Mouse (Mus musculus): ENCODE measurements around the gene Mrpl53. TPM values are rescaled to one million over a fixed set of nuclear protein-coding genes. Genes with fewer than 3 reads are reported as not detected.

Gene Mrpl53
- polyA plus RNA-seq, 1 experiment: 145 TPM

- peak overlapping the region; percentile 27 for H3K4me3 ChIP-seq (ENCODE audit: insufficient read depth, poor library complexity, severe bottlenecking)
- peak overlapping the region; percentile 47 for H3ac ChIP-seq (ENCODE audit: control insufficient read depth, insufficient read length, low read depth)
- H3K36me3 ChIP-seq (ENCODE audit: control insufficient read depth, insufficient read depth): peaks cover 22% of the 10 kb centered on the region
- peaks cover 34% of the 10 kb centered on the region for H3K79me3 ChIP-seq (ENCODE audit: low read depth)
- no peak for TF ChIP-seq MYOG (IDR thresholded peaks at IDR 0.05; ENCODE audit: control insufficient read depth, extremely low read depth, insufficient read length)
- TF ChIP-seq USF1 (IDR thresholded peaks at IDR 0.05; ENCODE audit: low read depth): peak; percentile 31
- peak; percentile 51 for TF ChIP-seq MAX (IDR thresholded peaks at IDR 0.05)
- no peak for TF ChIP-seq CTCF (IDR thresholded peaks at IDR 0.05; ENCODE audit: control insufficient read depth, insufficient read depth, insufficient read length)
- peaks cover 87% of the 10 kb centered on the region for H3K79me2 ChIP-seq (ENCODE audit: control insufficient read depth, insufficient read depth)
- no peaks in the 10 kb centered on the region for H3K27me3 ChIP-seq (ENCODE audit: control insufficient read depth, insufficient read depth, insufficient read length)
These were observed 33.4 kb downstream of the Mrpl53 start for GRCm38 (mm10) chr6:83142211-83142731.

GRCm38 (mm10) chr6:83142886-83143285, 34.0 kb downstream of the Mrpl53 start:
- Histone ChIP-seq H3K27me3 (ENCODE audit: control insufficient read depth, insufficient read depth, insufficient read length) (no peaks in the 10 kb centered on the region), H3K4me3 (ENCODE audit: insufficient read depth, poor library complexity, severe bottlenecking) (no peak overlapping the region), H3ac (ENCODE audit: control insufficient read depth, insufficient read length, low read depth) (peak overlapping the region; percentile 2), H3K36me3 (ENCODE audit: control insufficient read depth, insufficient read depth) (peaks cover 28% of the 10 kb centered on the region), H3K79me3 (ENCODE audit: low read depth) (peaks cover 34% of the 10 kb centered on the region), H3K79me2 (ENCODE audit: control insufficient read depth, insufficient read depth) (peaks cover 84% of the 10 kb centered on the region)
- TF ChIP-seq MYOD1 (IDR thresholded peaks at IDR 0.05; ENCODE audit: control insufficient read depth, insufficient read length, low read depth): no peak
- no peak for TF ChIP-seq FOSL1 (IDR thresholded peaks at IDR 0.05; ENCODE audit: insufficient read depth, low read length, poor library complexity, severe bottlenecking)
- no peak for TF ChIP-seq USF1 (IDR thresholded peaks at IDR 0.05; ENCODE audit: low read depth)

DNA sequence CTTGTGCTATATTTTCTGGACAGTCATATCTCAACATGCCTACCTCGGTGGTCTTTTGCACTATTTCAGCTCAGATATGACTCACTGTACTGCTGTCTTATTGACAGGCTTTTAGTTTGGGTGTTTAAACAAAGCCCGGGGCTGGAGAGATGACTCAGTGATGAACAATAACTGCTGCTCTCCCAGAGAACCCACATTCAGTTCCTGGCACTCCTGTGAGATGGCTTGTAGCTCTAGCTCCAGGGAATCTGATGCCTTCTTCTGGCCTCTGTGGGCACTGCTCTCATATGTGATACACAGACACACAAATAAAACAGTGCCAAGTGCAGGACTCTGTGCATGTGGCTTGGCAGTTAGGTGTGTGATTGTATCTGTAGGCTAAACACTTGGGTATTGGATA, 36.4 kb downstream of the Mrpl53 start:
- H3K79me3 ChIP-seq (ENCODE audit: low read depth): peaks cover 14% of the 10 kb centered on the region
- H3K4me3 ChIP-seq (ENCODE audit: insufficient read depth, poor library complexity, severe bottlenecking): no peak overlapping the region
- peaks cover 29% of the 10 kb centered on the region for H3K36me3 ChIP-seq (ENCODE audit: control insufficient read depth, insufficient read depth)
- no peaks in the 10 kb centered on the region for H3K27me3 ChIP-seq (ENCODE audit: control insufficient read depth, insufficient read depth, insufficient read length)
- H3K79me2 ChIP-seq (ENCODE audit: control insufficient read depth, insufficient read depth): peaks cover 61% of the 10 kb centered on the region
- no peak overlapping the region for H3ac ChIP-seq (ENCODE audit: control insufficient read depth, insufficient read length, low read depth)
- TF ChIP-seq MYOD1 (IDR thresholded peaks at IDR 0.05; ENCODE audit: control insufficient read depth, insufficient read length, low read depth): no peak
- TF ChIP-seq FOSL1 (IDR thresholded peaks at IDR 0.05; ENCODE audit: insufficient read depth, low read length, poor library complexity, severe bottlenecking): peak; percentile 98
- TF ChIP-seq CTCF (IDR thresholded peaks at IDR 0.05; ENCODE audit: control insufficient read depth, insufficient read depth, insufficient read length): peak; percentile 4
- no peak for TF ChIP-seq CEBPB (IDR thresholded peaks at IDR 0.05; ENCODE audit: low read depth)
- TF ChIP-seq MYOG (IDR thresholded peaks at IDR 0.05; ENCODE audit: control insufficient read depth, extremely low read depth, insufficient read length): no peak
- TF ChIP-seq MAX (IDR thresholded peaks at IDR 0.05): peak; percentile 32
- TF ChIP-seq USF1 (IDR thresholded peaks at IDR 0.05; ENCODE audit: low read depth): no peak

GRCm38 (mm10) chr6:83145805-83146204, 37.0 kb downstream of the Mrpl53 start:
- peaks cover 29% of the 10 kb centered on the region for H3K36me3 ChIP-seq (ENCODE audit: control insufficient read depth, insufficient read depth)
- peaks cover 10% of the 10 kb centered on the region for H3K79me3 ChIP-seq (ENCODE audit: low read depth)
- H3ac ChIP-seq (ENCODE audit: control insufficient read depth, insufficient read length, low read depth): no peak overlapping the region
- peaks cover 55% of the 10 kb centered on the region for H3K79me2 ChIP-seq (ENCODE audit: control insufficient read depth, insufficient read depth)
- no peaks in the 10 kb centered on the region for H3K27me3 ChIP-seq (ENCODE audit: control insufficient read depth, insufficient read depth, insufficient read length)
- no peak overlapping the region for H3K4me3 ChIP-seq (ENCODE audit: insufficient read depth, poor library complexity, severe bottlenecking)
- no peak for TF ChIP-seq MYOD1 (IDR thresholded peaks at IDR 0.05; ENCODE audit: control insufficient read depth, insufficient read length, low read depth)
- no peak for TF ChIP-seq USF1 (IDR thresholded peaks at IDR 0.05; ENCODE audit: low read depth)
- TF ChIP-seq FOSL1 (IDR thresholded peaks at IDR 0.05; ENCODE audit: insufficient read depth, low read length, poor library complexity, severe bottlenecking): no peak
- TF ChIP-seq CEBPB (IDR thresholded peaks at IDR 0.05; ENCODE audit: low read depth): no peak
- no peak for TF ChIP-seq MYOG (IDR thresholded peaks at IDR 0.05; ENCODE audit: control insufficient read depth, extremely low read depth, insufficient read length)
- TF ChIP-seq MAX (IDR thresholded peaks at IDR 0.05): no peak
- no peak for TF ChIP-seq CTCF (IDR thresholded peaks at IDR 0.05; ENCODE audit: control insufficient read depth, insufficient read depth, insufficient read length)

- Histone ChIP-seq H3K79me3 (ENCODE audit: low read depth) (peaks cover 10% of the 10 kb centered on the region), H3ac (ENCODE audit: control insufficient read depth, insufficient read length, low read depth) (no peak overlapping the region), H3K79me2 (ENCODE audit: control insufficient read depth, insufficient read depth) (peaks cover 40% of the 10 kb centered on the region), H3K4me3 (ENCODE audit: insufficient read depth, poor library complexity, severe bottlenecking) (no peak overlapping the region), H3K27me3 (ENCODE audit: control insufficient read depth, insufficient read depth, insufficient read length) (no peaks in the 10 kb centered on the region), H3K36me3 (ENCODE audit: control insufficient read depth, insufficient read depth) (peaks cover 37% of the 10 kb centered on the region)
- no peak for TF ChIP-seq FOSL1 (IDR thresholded peaks at IDR 0.05; ENCODE audit: insufficient read depth, low read length, poor library complexity, severe bottlenecking)
- no peak for TF ChIP-seq CTCF (IDR thresholded peaks at IDR 0.05; ENCODE audit: control insufficient read depth, insufficient read depth, insufficient read length)
- TF ChIP-seq CEBPB (IDR thresholded peaks at IDR 0.05; ENCODE audit: low read depth): no peak
- TF ChIP-seq MYOG (IDR thresholded peaks at IDR 0.05; ENCODE audit: control insufficient read depth, extremely low read depth, insufficient read length): no peak
- no peak for TF ChIP-seq USF1 (IDR thresholded peaks at IDR 0.05; ENCODE audit: low read depth)
- no peak for TF ChIP-seq MAX (IDR thresholded peaks at IDR 0.05)
- no peak for TF ChIP-seq MYOD1 (IDR thresholded peaks at IDR 0.05; ENCODE audit: control insufficient read depth, insufficient read length, low read depth)
These were observed 38.4 kb downstream of the Mrpl53 start for GRCm38 (mm10) chr6:83147280-83147679.

DNA sequence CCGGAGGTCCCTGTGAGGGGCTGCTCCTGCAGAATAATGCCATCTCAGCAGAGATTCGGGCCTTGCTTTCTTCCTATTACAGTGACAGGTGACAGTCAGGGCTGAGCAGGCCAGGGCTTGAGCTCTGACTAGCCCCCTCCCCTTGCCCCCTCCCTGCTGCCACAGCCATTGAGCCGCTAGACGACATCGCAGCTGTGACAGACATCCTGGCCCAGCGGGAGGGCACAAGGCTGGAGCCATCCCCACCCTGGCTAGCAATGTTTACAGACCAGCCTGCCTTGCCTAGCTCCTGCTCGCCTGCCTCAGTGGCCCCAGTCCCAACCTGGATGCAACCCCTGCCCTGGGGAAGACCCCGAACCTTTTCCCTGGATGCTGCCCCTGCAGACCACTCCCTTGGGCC, 42.9 kb downstream of the Mrpl53 start:
- Histone ChIP-seq H3ac (ENCODE audit: control insufficient read depth, insufficient read length, low read depth) (no peak overlapping the region), H3K79me2 (ENCODE audit: control insufficient read depth, insufficient read depth) (peaks cover 5% of the 10 kb centered on the region), H3K4me3 (ENCODE audit: insufficient read depth, poor library complexity, severe bottlenecking) (no peak overlapping the region), H3K27me3 (ENCODE audit: control insufficient read depth, insufficient read depth, insufficient read length) (no peaks in the 10 kb centered on the region), H3K36me3 (ENCODE audit: control insufficient read depth, insufficient read depth) (peaks cover 40% of the 10 kb centered on the region), H3K79me3 (ENCODE audit: low read depth) (peaks cover 2% of the 10 kb centered on the region)
- TF ChIP-seq MAX (IDR thresholded peaks at IDR 0.05): no peak
- no peak for TF ChIP-seq MYOG (IDR thresholded peaks at IDR 0.05; ENCODE audit: control insufficient read depth, extremely low read depth, insufficient read length)
- no peak for TF ChIP-seq USF1 (IDR thresholded peaks at IDR 0.05; ENCODE audit: low read depth)
- TF ChIP-seq CEBPB (IDR thresholded peaks at IDR 0.05; ENCODE audit: low read depth): no peak
- no peak for TF ChIP-seq FOSL1 (IDR thresholded peaks at IDR 0.05; ENCODE audit: insufficient read depth, low read length, poor library complexity, severe bottlenecking)
- no peak for TF ChIP-seq MYOD1 (IDR thresholded peaks at IDR 0.05; ENCODE audit: control insufficient read depth, insufficient read length, low read depth)
- no peak for TF ChIP-seq CTCF (IDR thresholded peaks at IDR 0.05; ENCODE audit: control insufficient read depth, insufficient read depth, insufficient read length)

All from C2C12 (cell line).